Mouse (Mus musculus): ENCODE data around the gene Plxnd1.

The Plxnd1 gene

GRCm38 (mm10) chr6:115977810-115978209 lies 17.0 kb downstream of the Plxnd1 start:
- no peak for DNase-seq

GRCm38 (mm10) chr6:115975606-115976005 lies 19.2 kb downstream of the Plxnd1 start:
- no peak for DNase-seq

- DNase-seq: no peak
Observed at GRCm38 (mm10) chr6:115973881-115974662, 20.7 kb downstream of the Plxnd1 start.

GRCm38 (mm10) chr6:115973139-115973875 lies 21.5 kb downstream of the Plxnd1 start:
- no peak for DNase-seq

GRCm38 (mm10) chr6:115972083-115972764 lies 22.6 kb downstream of the Plxnd1 start:
- peak; percentile 57 for DNase-seq

- DNase-seq: peak; percentile 71
Observed at GRCm38 (mm10) chr6:115971273-115972060, 23.3 kb downstream of the Plxnd1 start.

GRCm38 (mm10) chr6:115969952-115970351 lies 24.9 kb downstream of the Plxnd1 start:
- DNase-seq: no peak

- no peak for DNase-seq
Observed at GRCm38 (mm10) chr6:115969103-115969502, 25.7 kb downstream of the Plxnd1 start.

- no peak for DNase-seq
Observed at GRCm38 (mm10) chr6:115968700-115969099, 26.1 kb downstream of the Plxnd1 start.

- DNase-seq: no peak
Observed at GRCm38 (mm10) chr6:115968086-115968485, 26.7 kb downstream of the Plxnd1 start.

GRCm38 (mm10) chr6:115967291-115967880 lies 27.4 kb downstream of the Plxnd1 start:
- no peak for DNase-seq

- DNase-seq: no peak
Observed at GRCm38 (mm10) chr6:115966227-115966966, 28.4 kb downstream of the Plxnd1 start.

GRCm38 (mm10) chr6:115963656-115964055 lies 31.1 kb downstream of the Plxnd1 start:
- DNase-seq: no peak

GRCm38 (mm10) chr6:115962439-115963085 lies 32.2 kb downstream of the Plxnd1 start:
- DNase-seq: no peak

GRCm38 (mm10) chr6:115961743-115962142 lies 33.1 kb downstream of the Plxnd1 start:
- no peak for DNase-seq

- no peak for DNase-seq
Observed at GRCm38 (mm10) chr6:115960322-115960721, 34.5 kb downstream of the Plxnd1 start.

GRCm38 (mm10) chr6:115959151-115959691 lies 35.6 kb downstream of the Plxnd1 start:
- DNase-seq: peak; percentile 93

- no peak for DNase-seq
Observed at GRCm38 (mm10) chr6:115958445-115958844, 36.4 kb downstream of the Plxnd1 start.

- no peak for DNase-seq
Observed at GRCm38 (mm10) chr6:115957681-115958080, 37.1 kb downstream of the Plxnd1 start.

GRCm38 (mm10) chr6:115956922-115957601 lies 37.7 kb downstream of the Plxnd1 start:
- peak; percentile 85 for DNase-seq
